Mouse (Mus musculus) megakaryocyte, embryonic 14.5 days (primary cell): Measurements from ENCODE around the gene Orc1.

Source experiments
- FLI1 ChIP-seq: IDR thresholded peaks from 2 replicates; pipeline ENCODE4 v1.6.1; 2012; ENCODE audit warnings: low read length, inconsistent platforms, mixed read lengths
- GATA1 ChIP-seq: IDR thresholded peaks from 3 replicates; pipeline ENCODE4 v1.6.1; 2012; ENCODE audit warnings: mixed read lengths, low read length, inconsistent platforms, borderline replicate concordance

GRCm38 (mm10) chr4:108630096-108630495, 50.9 kb downstream of the Orc1 start:
- TF ChIP-seq GATA1 (no peak), FLI1 (no peak)
